Mouse (Mus musculus) spleen, adult 10 weeks (tissue): ENCODE measurements around the gene Nit1. TPM values are rescaled to one million over a fixed set of nuclear protein-coding genes. Genes with fewer than 3 reads are reported as not detected.

ENCODE experiments used
- polyA plus RNA-seq: library from polyadenylated mRNA; stranded (reverse); fragments of 350-450 nt; fragmentation: Illumina TruSeq; extraction: RNeasy Lipid Tissue Mini Kit (QIAGEN cat#74804); gene quantifications from one replicate; pipeline ENCODE4 v1.2.3, GENCODE M21; 2015; ENCODE audit warnings: low replicate concordance; ENCODE audit not compliant: insufficient read depth

Nit1 gene
- 43.5 TPM for polyA plus RNA-seq

DNA sequence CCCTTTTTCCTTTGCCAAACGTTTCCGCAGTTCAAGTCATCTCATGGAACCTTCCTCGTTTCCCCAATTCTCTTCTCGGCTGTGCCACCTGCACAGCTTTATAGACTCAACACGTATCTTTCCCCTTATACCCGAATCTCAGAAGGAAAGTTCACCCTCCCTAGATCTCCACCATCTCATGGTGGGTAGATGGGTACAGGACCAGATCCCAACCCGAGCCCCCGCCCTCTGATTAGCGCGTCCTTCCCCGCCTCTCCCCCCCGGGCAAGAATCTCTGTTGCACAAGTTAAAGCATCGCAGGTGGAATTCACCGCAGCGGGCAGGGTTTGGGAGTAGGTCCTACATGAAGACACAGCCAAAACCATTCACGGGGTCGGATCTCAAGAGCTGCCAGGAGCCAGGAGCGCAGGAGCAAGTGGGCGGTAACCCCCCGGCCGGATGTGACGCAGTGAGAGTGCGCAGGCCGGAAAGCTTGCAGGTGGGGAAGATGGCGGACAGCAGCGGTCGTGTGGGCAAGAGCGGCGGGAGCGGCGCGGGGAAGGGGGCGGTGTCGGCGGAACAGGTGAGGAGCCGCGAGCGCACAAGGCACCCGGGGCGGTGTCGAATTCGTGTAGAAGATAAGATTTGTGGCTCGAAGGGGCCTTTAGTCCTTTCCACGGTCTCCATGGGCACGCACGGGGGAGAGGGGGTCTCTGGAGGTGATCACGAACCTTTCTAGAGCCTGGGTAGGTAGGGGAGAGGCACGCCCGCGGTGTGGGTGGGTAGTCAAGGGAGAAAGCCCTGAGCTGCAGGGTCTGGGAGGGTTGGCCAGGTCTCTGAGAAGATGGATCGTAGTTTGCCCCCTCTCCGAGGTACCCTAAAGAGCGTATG, at the start of gene Nit1, which contains the start of gene Pfdn2:
Gene Nit1, minus strand, starts transcription at position 422 of the 870 bp plus-strand sequence.
Gene Pfdn2, plus strand, starts transcription at position 446 of the 870 bp plus-strand sequence.

GRCm38 (mm10) chr1:171388376-171389102, 43.1 kb upstream of the Nit1 start, which contains the start of gene Arhgap30:
Gene Arhgap30 (plus strand): TSS chr1:171388954.

DNA sequence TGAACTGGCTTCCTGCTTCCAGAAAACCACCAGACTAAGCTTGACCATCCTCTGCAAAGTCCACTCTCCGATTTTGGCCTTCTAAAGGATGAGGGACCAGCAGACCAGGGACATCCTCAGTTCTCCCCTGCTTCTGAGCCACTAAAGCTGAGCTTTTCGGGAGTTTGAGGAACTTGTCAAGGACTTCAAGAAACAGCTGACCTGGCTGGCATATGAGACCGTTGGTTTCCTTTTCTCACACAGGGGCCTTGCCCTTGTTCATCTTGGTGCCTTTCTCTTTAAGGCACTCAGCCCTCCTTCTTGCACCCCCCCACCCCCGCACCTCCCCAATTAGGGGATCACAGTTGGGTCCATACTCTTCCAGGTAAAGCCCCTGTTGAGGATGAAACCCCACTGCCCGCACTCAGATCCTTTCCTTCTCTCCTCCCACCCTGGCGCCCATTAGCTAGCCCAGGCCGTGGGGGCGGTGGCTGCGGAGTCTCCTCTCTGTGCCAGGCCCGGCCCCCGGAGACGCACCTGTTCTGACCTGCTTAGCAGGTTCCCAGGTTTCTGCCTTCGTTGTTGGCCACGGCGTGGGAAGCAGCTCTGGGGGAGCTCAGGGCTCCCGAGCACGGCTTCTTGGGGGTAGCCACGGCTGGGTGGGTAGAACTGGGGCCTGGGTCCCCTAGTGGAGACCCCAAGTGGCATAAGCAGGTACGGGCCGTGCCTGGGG, 24.6 kb upstream of the Nit1 start, which contains the start of gene Nectin4:
Gene Nectin4, plus strand, starts transcription at position 255 of the 712 bp plus-strand sequence.

GRCm38 (mm10) chr1:171360656-171361055, 15.2 kb upstream of the Nit1 start, which contains the start of gene Klhdc9:
Gene Klhdc9 (minus strand): TSS chr1:171360798.

GRCm38 (mm10) chr1:171328839-171329432, 16.5 kb downstream of the Nit1 start, which contains the start of gene Dedd:
Gene Dedd (plus strand): TSS chr1:171329145.

DNA sequence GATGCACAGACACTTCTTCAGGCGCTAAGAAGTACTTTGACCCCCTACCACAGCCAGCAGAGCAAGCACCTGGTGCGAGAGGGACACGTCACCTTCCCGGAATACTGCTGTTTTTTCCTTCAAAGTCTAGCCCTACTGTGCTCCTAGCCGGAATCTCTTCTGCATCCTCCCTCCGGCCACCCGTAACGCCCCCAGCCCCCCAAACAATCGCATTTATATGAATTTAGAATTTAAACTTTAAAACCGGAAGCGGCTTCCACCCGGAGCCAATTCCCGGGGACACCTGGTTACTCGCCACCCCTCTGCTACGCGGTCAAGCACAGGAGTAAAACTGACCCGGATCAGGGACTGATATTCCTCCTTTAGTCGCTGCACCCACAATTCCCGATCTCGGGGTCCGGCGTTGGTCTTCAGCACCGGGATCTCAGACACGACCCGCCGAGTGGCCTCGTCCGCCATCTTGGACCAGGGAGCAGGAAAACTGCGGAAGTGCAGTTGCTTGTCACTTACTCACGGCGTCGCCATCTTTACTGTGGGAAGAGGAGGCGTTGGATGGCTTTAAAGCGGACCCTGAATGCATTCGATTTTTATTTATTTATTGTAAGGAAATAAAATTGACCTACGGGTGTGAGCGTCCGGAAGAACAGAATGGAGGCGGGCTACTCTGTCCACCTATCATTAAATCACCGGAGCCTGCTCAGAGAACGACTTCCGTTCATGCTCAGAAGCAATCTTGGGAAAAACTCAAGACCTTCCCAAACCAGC, 51.0 kb downstream of the Nit1 start, which contains the start of gene Ufc1:
Gene Ufc1, minus strand, starts transcription at position 727 of the 765 bp plus-strand sequence.

Other genes starting within 250 kb of the Nit1 start
- 4.5 TPM for gene Cfap126, start 231.7 kb downstream of the Nit1 start, polyA plus RNA-seq
- 88.5 TPM for gene Sdhc, start 195.0 kb downstream of the Nit1 start, polyA plus RNA-seq
- gene Mpz, start 194.9 kb downstream of the Nit1 start, polyA plus RNA-seq: 0.87 TPM
- gene Pcp4l1, start 149.4 kb downstream of the Nit1 start, polyA plus RNA-seq: 7.7 TPM
- gene Nr1i3, start 131.7 kb downstream of the Nit1 start, polyA plus RNA-seq: not detected
- 22.7 TPM for gene Tomm40l, start 123.1 kb downstream of the Nit1 start, polyA plus RNA-seq
- 1.5 TPM for gene Apoa2, start 120.6 kb downstream of the Nit1 start, polyA plus RNA-seq
- 360 TPM for gene Fcer1g, start 111.3 kb downstream of the Nit1 start, polyA plus RNA-seq
- gene Adamts4, start 95.2 kb downstream of the Nit1 start, polyA plus RNA-seq: 0.59 TPM
- 127 TPM for gene Ndufs2, start 94.3 kb downstream of the Nit1 start, polyA plus RNA-seq
- 34.0 TPM for gene B4galt3, start 75.3 kb downstream of the Nit1 start, polyA plus RNA-seq
- gene Ppox, start 64.5 kb downstream of the Nit1 start, polyA plus RNA-seq: 47.6 TPM
- 52.7 TPM for gene Usp21, start 57.7 kb downstream of the Nit1 start, polyA plus RNA-seq
- 87.4 TPM for gene Ufc1, start 50.6 kb downstream of the Nit1 start, polyA plus RNA-seq
- 31.1 TPM for gene Dedd, start 16.5 kb downstream of the Nit1 start, polyA plus RNA-seq
- gene Pfdn2, start within 50 bp of the Nit1 start, polyA plus RNA-seq: 72.7 TPM
- not detected for gene Klhdc9, start 15.2 kb upstream of the Nit1 start, polyA plus RNA-seq
- 1.7 TPM for gene Nectin4, start 24.5 kb upstream of the Nit1 start, polyA plus RNA-seq
- gene Arhgap30, start 43.3 kb upstream of the Nit1 start, polyA plus RNA-seq: 257 TPM
- 64.6 TPM for gene Usf1, start 65.7 kb upstream of the Nit1 start, polyA plus RNA-seq
- 12.3 TPM for gene Tstd1, start 73.2 kb upstream of the Nit1 start, polyA plus RNA-seq
- gene F11r, start 91.9 kb upstream of the Nit1 start, polyA plus RNA-seq: 14.6 TPM
- 4.5 TPM for gene Alyref2, start 157.8 kb upstream of the Nit1 start, polyA plus RNA-seq
- gene Itln1, start 189.6 kb upstream of the Nit1 start, polyA plus RNA-seq: not detected
- gene Cd244a, start 213.5 kb upstream of the Nit1 start, polyA plus RNA-seq: 43.6 TPM